Mouse (Mus musculus) limb, embryonic 11.5 days (tissue): ENCODE results near the gene Tango6. TPM values are rescaled to one million over a fixed set of nuclear protein-coding genes. Genes with fewer than 3 reads are reported as not detected.
A peak's percentile ranks its signal among the peaks of the same experiment; 100 is the strongest.

Experiments used
- ATAC-seq: fragments of 200-750 bp; cut with Nextera tagmentation; 2 replicates; pipeline ENCODE4 v1.8.0; 2017; ENCODE audit warnings: low read depth; ENCODE audit not compliant: insufficient number of reproducible peaks, low FRiP score, low TSS enrichment
- DNase-seq: peaks from one replicate; pipeline ENCODE4 v3.0.0-alpha.2; 2015; ENCODE audit warnings: low spot score
- H3K27ac ChIP-seq: fragments of 300-500 bp; sonication (generic); replicated peaks from 2 replicates; pipeline ENCODE4 v1.5.1; 2014; ENCODE audit warnings: low read depth, mild to moderate bottlenecking, low read length
- H3K27me3 ChIP-seq: fragments of 300-500 bp; sonication (generic); 2 replicates; pipeline ENCODE4 v1.6.1; 2014; ENCODE audit warnings: mild to moderate bottlenecking, low read length, mixed read lengths; ENCODE audit not compliant: control insufficient read depth, insufficient read depth
- H3K36me3 ChIP-seq: fragments of 300-500 bp; sonication (generic); 2 replicates; pipeline ENCODE4 v1.6.1; 2014; ENCODE audit warnings: mild to moderate bottlenecking, low read length, moderate library complexity, mixed read lengths; ENCODE audit not compliant: control insufficient read depth, insufficient read depth
- H3K4me1 ChIP-seq: fragments of 300-500 bp; sonication (generic); 2 replicates; pipeline ENCODE4 v1.6.1; 2014; ENCODE audit warnings: low read length, mixed read lengths; ENCODE audit not compliant: control insufficient read depth, insufficient read depth
- H3K4me2 ChIP-seq: fragments of 300-500 bp; sonication (generic); 2 replicates; pipeline ENCODE4 v1.6.1; 2014; ENCODE audit warnings: low read depth, mild to moderate bottlenecking, moderate library complexity; ENCODE audit not compliant: severe bottlenecking
- H3K4me3 ChIP-seq: fragments of 300-500 bp; sonication (generic); 2 replicates; pipeline ENCODE4 v1.5.1; 2014; ENCODE audit warnings: low read depth, low read length
- H3K9ac ChIP-seq: fragments of 300-500 bp; sonication (generic); 2 replicates; pipeline ENCODE4 v1.6.1; 2014; ENCODE audit warnings: mild to moderate bottlenecking, low read length
- H3K9me3 ChIP-seq: fragments of 300-500 bp; sonication (generic); 2 replicates; pipeline ENCODE4 v1.6.1; 2016; ENCODE audit warnings: low read length; ENCODE audit not compliant: control insufficient read depth
- WGBS: fragments of 180-500 bp; shearing (Covaris S2); extraction: QIAGEN DNeasy Blood & Tissue Kit; methylation state at CpG from one replicate; pipeline ENCODE4 v1.1.7; 2014; 5-methylcytosine and 5-hydroxymethylcytosine counted together
- polyA plus RNA-seq: library from polyadenylated mRNA; unstranded; fragments of >200 nt; fragmentation: Nextera tagmentation; extraction: Ambion mirVana; gene quantifications from 2 replicates; pipeline ENCODE4 v1.2.1, GENCODE M21; 2014

The Tango6 gene
- polyA plus RNA-seq, 1 experiment from 2014 or later: 10.0 TPM

- H3K4me1 ChIP-seq: no peaks in the 10 kb centered on the region
- no peaks in the 10 kb centered on the region for H3K27me3 ChIP-seq
- H3K36me3 ChIP-seq: peaks cover 4% of the 10 kb centered on the region; the same call in 1 of the 2 replicates
- DNase-seq (no peak), ATAC-seq (no peak)
- H3K4me3 ChIP-seq: no peak overlapping the region
- no peaks in the 10 kb centered on the region for H3K9me3 ChIP-seq
- 93% methylated on average over 4 of the region's 4 CpGs for WGBS
- no peak overlapping the region for H3K27ac ChIP-seq
- H3K9ac ChIP-seq: no peak overlapping the region
- no peak overlapping the region for H3K4me2 ChIP-seq
These were observed 129.7 kb downstream of the Tango6 start for GRCm38 (mm10) chr8:106812560-106812959.

- DNase-seq (no peak), ATAC-seq (no peak)
- Histone ChIP-seq H3K9ac (no peak overlapping the region), H3K36me3 (no peaks in the 10 kb centered on the region), H3K4me2 (no peak overlapping the region), H3K4me3 (no peak overlapping the region), H3K27ac (no peak overlapping the region), H3K9me3 (no peaks in the 10 kb centered on the region), H3K27me3 (no peaks in the 10 kb centered on the region), H3K4me1 (no peaks in the 10 kb centered on the region)
- 87% methylated on average over 9 of the region's 9 CpGs for WGBS
These were observed 133.7 kb downstream of the Tango6 start for GRCm38 (mm10) chr8:106816431-106817170.

GRCm38 (mm10) chr8:106817171-106817545 is 134.3 kb downstream of the Tango6 start:
- Histone ChIP-seq H3K9ac (no peak overlapping the region), H3K36me3 (no peaks in the 10 kb centered on the region), H3K9me3 (no peaks in the 10 kb centered on the region), H3K27me3 (no peaks in the 10 kb centered on the region), H3K27ac (no peak overlapping the region), H3K4me1 (no peaks in the 10 kb centered on the region), H3K4me2 (no peak overlapping the region), H3K4me3 (no peak overlapping the region)
- ATAC-seq (no peak), DNase-seq (no peak)
- 77% methylated on average over 4 of the region's 4 CpGs for WGBS

GRCm38 (mm10) chr8:106818626-106819515 is 136.0 kb downstream of the Tango6 start:
- WGBS: 89% methylated on average over 17 of the region's 17 CpGs
- H3K9me3 ChIP-seq: no peaks in the 10 kb centered on the region
- H3K27me3 ChIP-seq: no peaks in the 10 kb centered on the region
- no peaks in the 10 kb centered on the region for H3K36me3 ChIP-seq
- no peak overlapping the region for H3K9ac ChIP-seq
- 0 out of 2 replicates have a peak overlapping the region, but pooled peaks have one; percentile 14 for H3K27ac ChIP-seq
- H3K4me1 ChIP-seq: no peaks in the 10 kb centered on the region
- H3K4me2 ChIP-seq: no peak overlapping the region
- H3K4me3 ChIP-seq: no peak overlapping the region
- ATAC-seq (no peak), DNase-seq (no peak)

GRCm38 (mm10) chr8:106819581-106819980 is 136.7 kb downstream of the Tango6 start:
- no peak overlapping the region for H3K27ac ChIP-seq
- 91% methylated on average over 3 of the region's 3 CpGs for WGBS
- no peaks in the 10 kb centered on the region for H3K27me3 ChIP-seq

GRCm38 (mm10) chr8:106820553-106821515 is 138.0 kb downstream of the Tango6 start:
- H3K9ac ChIP-seq: no peak overlapping the region
- ATAC-seq (no peak), DNase-seq (no peak)
- H3K36me3 ChIP-seq: no peaks in the 10 kb centered on the region
- no peaks in the 10 kb centered on the region for H3K27me3 ChIP-seq
- no peak overlapping the region for H3K4me3 ChIP-seq
- no peak overlapping the region for H3K27ac ChIP-seq
- 83% methylated on average over 14 of the region's 14 CpGs for WGBS
- no peak overlapping the region for H3K4me2 ChIP-seq
- no peaks in the 10 kb centered on the region for H3K4me1 ChIP-seq
- H3K9me3 ChIP-seq: no peaks in the 10 kb centered on the region

More at GRCm38 (mm10) chr8:106819581-106819980, 136.7 kb downstream of the Tango6 start:
- DNase-seq: no peak
- H3K4me2 ChIP-seq: no peak overlapping the region
- no peak overlapping the region for H3K4me3 ChIP-seq
- no peaks in the 10 kb centered on the region for H3K9me3 ChIP-seq
- H3K4me1 ChIP-seq: no peaks in the 10 kb centered on the region
- no peak overlapping the region for H3K9ac ChIP-seq
- ATAC-seq: no peak
- no peaks in the 10 kb centered on the region for H3K36me3 ChIP-seq

GRCm38 (mm10) chr8:106828921-106829320 is 146.1 kb downstream of the Tango6 start:
- WGBS: 84% methylated on average over 6 of the region's 6 CpGs
- no peak for DNase-seq

More at GRCm38 (mm10) chr8:106828921-106829320, 146.1 kb downstream of the Tango6 start:
- Histone ChIP-seq H3K36me3 (no peaks in the 10 kb centered on the region), H3K9ac (no peak overlapping the region), H3K9me3 (no peaks in the 10 kb centered on the region), H3K27me3 (no peaks in the 10 kb centered on the region), H3K4me3 (no peak overlapping the region), H3K4me2 (no peak overlapping the region), H3K27ac (no peak overlapping the region), H3K4me1 (no peaks in the 10 kb centered on the region)
- no peak for ATAC-seq
